Mouse (Mus musculus) spleen, adult 18-20 months (tissue): ENCODE data around the gene B3glct.
A peak's percentile ranks its signal among the peaks of the same experiment; 100 is the strongest.

Source experiments
- DNase-seq, 2 experiments: peaks; one replicate each; pipeline ENCODE4 v3.0.0; 2022; ENCODE audit warnings: mixed read lengths in 2 of 2

Gene B3glct

GRCm38 (mm10) chr5:149677196-149677595 is 834 bp upstream of the B3glct start:
- no peak for DNase-seq

GRCm38 (mm10) chr5:149678990-149679348 is 939 bp downstream of the B3glct start:
- DNase-seq: peak; percentile 10 to 13

GRCm38 (mm10) chr5:149679362-149679761 is 1.3 kb downstream of the B3glct start:
- DNase-seq: no peak

GRCm38 (mm10) chr5:149679886-149680285 is 1.9 kb downstream of the B3glct start:
- DNase-seq: no peak

- DNase-seq: no peak
Observed at GRCm38 (mm10) chr5:149680946-149681345, 2.9 kb downstream of the B3glct start.

GRCm38 (mm10) chr5:149689860-149690259 is 11.8 kb downstream of the B3glct start:
- no peak for DNase-seq

- no peak for DNase-seq
Observed at GRCm38 (mm10) chr5:149692548-149692947, 14.5 kb downstream of the B3glct start.

GRCm38 (mm10) chr5:149693200-149693599 is 15.2 kb downstream of the B3glct start:
- DNase-seq: no peak

GRCm38 (mm10) chr5:149693968-149694367 is 15.9 kb downstream of the B3glct start:
- DNase-seq: no peak

- DNase-seq: no peak
Observed at GRCm38 (mm10) chr5:149695077-149695750, 17.2 kb downstream of the B3glct start.

- no peak for DNase-seq
Observed at GRCm38 (mm10) chr5:149702770-149703169, 24.7 kb downstream of the B3glct start.

- no peak for DNase-seq
Observed at GRCm38 (mm10) chr5:149711545-149711944, 33.5 kb downstream of the B3glct start.

GRCm38 (mm10) chr5:149713170-149713774 is 35.2 kb downstream of the B3glct start:
- DNase-seq: peak in 1 of 2 experiments; percentile 22

GRCm38 (mm10) chr5:149713834-149714233 is 35.8 kb downstream of the B3glct start:
- DNase-seq: no peak

- no peak for DNase-seq
Observed at GRCm38 (mm10) chr5:149715571-149716328, 37.7 kb downstream of the B3glct start.

GRCm38 (mm10) chr5:149716329-149716690 is 38.3 kb downstream of the B3glct start:
- DNase-seq: no peak

- no peak for DNase-seq
Observed at GRCm38 (mm10) chr5:149731776-149732175, 53.7 kb downstream of the B3glct start.

GRCm38 (mm10) chr5:149737210-149737609 is 59.2 kb downstream of the B3glct start:
- no peak for DNase-seq

- no peak for DNase-seq
Observed at GRCm38 (mm10) chr5:149740145-149740544, 62.1 kb downstream of the B3glct start.

GRCm38 (mm10) chr5:149740703-149741102 is 62.7 kb downstream of the B3glct start:
- DNase-seq: no peak

GRCm38 (mm10) chr5:149742286-149742685 is 64.3 kb downstream of the B3glct start:
- DNase-seq: no peak

- no peak for DNase-seq
Observed at GRCm38 (mm10) chr5:149745079-149745478, 67.0 kb downstream of the B3glct start.

- DNase-seq: no peak
Observed at GRCm38 (mm10) chr5:149748640-149749580, 70.9 kb downstream of the B3glct start.
